In the genomic region with DNA sequence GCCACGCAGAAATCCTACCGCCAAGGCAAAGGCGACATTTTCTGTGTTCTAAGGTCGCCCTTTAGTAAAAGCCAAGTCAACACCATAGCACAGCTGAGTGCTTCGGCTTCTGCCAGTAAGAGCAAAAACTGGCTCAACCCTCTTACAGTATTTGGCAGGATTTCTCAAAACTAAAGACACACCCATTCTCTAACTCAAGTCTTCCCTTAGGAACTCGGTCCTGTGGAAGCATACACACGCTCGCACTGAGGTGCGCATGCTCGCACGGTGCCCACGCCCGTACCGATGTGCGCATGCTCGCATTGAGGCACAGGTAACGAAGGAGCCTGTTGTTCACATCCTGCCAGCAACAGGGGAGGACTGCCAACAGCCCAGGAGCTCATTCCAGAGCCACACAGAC, we compare ENCODE assay signal across 8 mouse cellular contexts. TPM values are rescaled to one million over a fixed set of nuclear protein-coding genes. Genes with fewer than 3 reads are reported as not detected.
DNase-seq lines count a peak whose midpoint lies in the region; ATAC-seq and TF ChIP-seq lines count a peak whose summit lies in the region.

No protein-coding gene starts in this region.

- H3K4me2 ChIP-seq in hindbrain, postnatal 0 days (ENCODE audit: low read depth, low read length), result peak overlapping the region; percentile 8; the same call in 1 of the 2 replicates
- H3K4me2 ChIP-seq in hindbrain, embryonic 12.5 days (replicated peaks), result no peak overlapping the region
- no peak overlapping the region for H3K4me2 ChIP-seq in hindbrain, embryonic 11.5 days (replicated peaks; ENCODE audit: low read depth, low read length)

- no peak overlapping the region for H3K4me3 ChIP-seq in hindbrain, postnatal 0 days (ENCODE audit: low read length)
- H3K4me3 ChIP-seq in hindbrain, embryonic 12.5 days, result no peak overlapping the region
- H3K4me3 ChIP-seq in hindbrain, embryonic 11.5 days (ENCODE audit: low read depth, low read length), result no peak overlapping the region

- ATAC-seq in hindbrain, postnatal 0 days, result no peak
- no peak for ATAC-seq in hindbrain, embryonic 12.5 days (ENCODE audit: low FRiP score)
- 0 out of 2 replicates have a peak, but pooled peaks have one; percentile 17 for ATAC-seq in megakaryocyte progenitor cell, adult 5-6 weeks (replicated peaks; ENCODE audit: poor library complexity)
- ATAC-seq in hindbrain, embryonic 11.5 days (ENCODE audit: low FRiP score), result no peak

- no peaks in the 10 kb centered on the region for H3K27me3 ChIP-seq in hindbrain, postnatal 0 days (ENCODE audit: insufficient read depth, low read length)
- H3K27me3 ChIP-seq in hindbrain, embryonic 12.5 days, result 0 out of 2 replicates have a peak, but pooled peaks cover 3% of the 10 kb centered on the region
- H3K27me3 ChIP-seq in hindbrain, embryonic 11.5 days (ENCODE audit: control insufficient read depth, insufficient read depth, low read length), result no peaks in the 10 kb centered on the region

- H3K9me3 ChIP-seq in hindbrain, postnatal 0 days (ENCODE audit: low read length), result no peaks in the 10 kb centered on the region
- H3K9me3 ChIP-seq in hindbrain, embryonic 12.5 days (replicated peaks), result no peaks in the 10 kb centered on the region
- no peaks in the 10 kb centered on the region for H3K9me3 ChIP-seq in hindbrain, embryonic 11.5 days (ENCODE audit: control insufficient read depth, low read length)

- H3K9ac ChIP-seq in hindbrain, postnatal 0 days (replicated peaks; ENCODE audit: low read length), result no peak overlapping the region
- H3K9ac ChIP-seq in hindbrain, embryonic 12.5 days, result no peak overlapping the region
- no peak overlapping the region for H3K9ac ChIP-seq in hindbrain, embryonic 11.5 days (ENCODE audit: low read depth, low read length)

- WGBS in hindbrain, postnatal 0 days, result 69% methylated on average over 17 of the region's 17 CpGs
- WGBS in hindbrain, embryonic 12.5 days, result 86% methylated on average over 17 of the region's 17 CpGs
- 88% methylated on average over 17 of the region's 17 CpGs for WGBS in hindbrain, embryonic 11.5 days

- peaks cover 18% of the 10 kb centered on the region for H3K4me1 ChIP-seq in hindbrain, postnatal 0 days (ENCODE audit: insufficient read depth, low read length)
- peaks cover 12% of the 10 kb centered on the region for H3K4me1 ChIP-seq in hindbrain, embryonic 12.5 days
- no peaks in the 10 kb centered on the region for H3K4me1 ChIP-seq in hindbrain, embryonic 11.5 days (replicated peaks; ENCODE audit: control insufficient read depth, insufficient read depth, low read length)

- no peak overlapping the region for H3K27ac ChIP-seq in hindbrain, postnatal 0 days
- no peak overlapping the region for H3K27ac ChIP-seq in hindbrain, embryonic 12.5 days
- no peak overlapping the region for H3K27ac ChIP-seq in hindbrain, embryonic 11.5 days (ENCODE audit: low read depth, low read length)

- H3K36me3 ChIP-seq in hindbrain, postnatal 0 days (ENCODE audit: insufficient read depth, low read length), result no peaks in the 10 kb centered on the region
- no peaks in the 10 kb centered on the region for H3K36me3 ChIP-seq in hindbrain, embryonic 12.5 days
- H3K36me3 ChIP-seq in hindbrain, embryonic 11.5 days (ENCODE audit: control insufficient read depth, insufficient read depth, low read length), result no peaks in the 10 kb centered on the region

- no peak for TF ChIP-seq CTCF in hindbrain, postnatal 0 days (IDR thresholded peaks at IDR 0.05; ENCODE audit: low read depth)

- peak; percentile 41 for DNase-seq in hindbrain, postnatal 0 days (ENCODE audit: low spot score)
- DNase-seq in NIH3T3 (ENCODE audit: low read depth), result peak; percentile 30
- DNase-seq in fat pad, adult 2 months (ENCODE audit: extremely low read depth, low read depth, low spot score), result peak; percentile 87
- peak; percentile 59 to 81 for DNase-seq in layer of hippocampus, adult 18-20 months (ENCODE audit: low spot score in 2 of 2)
- DNase-seq in thymus, postnatal 4 days, result peak; percentile 52
- no peak for DNase-seq in hindbrain, embryonic 11.5 days (ENCODE audit: low spot score)

RNA-seq across cellular contexts. Expression of a gene that starts 20.5 kb away (rescaled TPM):
- total RNA-seq in hindbrain, postnatal 0 days (2014; rRNA removed), result 39.5 and 40.5 TPM in 2 replicates
- polyA plus RNA-seq in hindbrain, postnatal 0 days (2015; fragmentation: Nextera tagmentation; extraction: Ambion mirVana), result 14.2 and 17.7 TPM in 2 replicates
- 38.8 and 41.4 TPM in 2 replicates for polyA plus RNA-seq in hindbrain, embryonic 12.5 days (2016; fragmentation: Nextera tagmentation; extraction: Ambion mirVana)
- 10 to 100 TPM; 26.0 to 26.4 TPM for total RNA-seq in layer of hippocampus, adult 18-20 months (2021)
- 58.7 and 72.0 TPM in 2 replicates for total RNA-seq in megakaryocyte progenitor cell, adult 5-6 weeks (2015)
- total RNA-seq in megakaryocyte progenitor cell, adult 5-6 weeks (2017), result 22.6 and 32.3 TPM in 2 replicates
- polyA plus RNA-seq in hindbrain, embryonic 11.5 days (2014; fragmentation: Nextera tagmentation; extraction: Ambion mirVana), result 47.8 and 50.9 TPM in 2 replicates
